ENCODE assay signal across 8 mouse cellular contexts in genomic region chr12:118926813-118927281, GRCm38 (mm10). TPM values are rescaled to one million over a fixed set of nuclear protein-coding genes. Genes with fewer than 3 reads are reported as not detected.
DNase-seq lines count a peak whose midpoint lies in the region; ATAC-seq lines count a peak whose summit lies in the region.

No protein-coding gene starts in this region.

- H3K36me3 ChIP-seq in forebrain, embryonic 13.5 days (ENCODE audit: poor library complexity, severe bottlenecking): no peaks in the 10 kb centered on the region

- H3K4me3 ChIP-seq in forebrain, embryonic 13.5 days: peak overlapping the region; percentile 17; the same call in 1 of the 2 replicates

- WGBS in forebrain, embryonic 13.5 days: 16% methylated on average over 13 of the region's 13 CpGs

- H3K9me3 ChIP-seq in forebrain, embryonic 13.5 days (replicated peaks): no peaks in the 10 kb centered on the region

- H3K27ac ChIP-seq in forebrain, embryonic 13.5 days: no peak overlapping the region

- H3K27me3 ChIP-seq in forebrain, embryonic 13.5 days: no peaks in the 10 kb centered on the region

- peak; percentile 4 to 8 for DNase-seq in cerebellum, postnatal 25 days
- DNase-seq in cerebellum, adult 8-10 months: no peak
- peak; percentile 70 for DNase-seq in NIH3T3 (ENCODE audit: low read depth)
- DNase-seq in lung, postnatal 14 days: peak; percentile 5
- peak; percentile 7 for DNase-seq in right cerebral cortex, postnatal 4 days
- no peak for DNase-seq in testis, postnatal 14 days (ENCODE audit: low spot score)

- ATAC-seq in forebrain, embryonic 13.5 days: peak; percentile 73
- ATAC-seq in inflammation-experienced regulatory T-cells, adult 6 months: peak; percentile 43

- peak overlapping the region; percentile 48; the same call in 1 of the 2 replicates for H3K9ac ChIP-seq in forebrain, embryonic 13.5 days

- peaks cover 8% of the 10 kb centered on the region for H3K4me1 ChIP-seq in forebrain, embryonic 13.5 days

- H3K4me2 ChIP-seq in forebrain, embryonic 13.5 days: peak overlapping the region; percentile 51

RNA-seq across cellular contexts. Expression of gene Abcb5, which starts 39.4 kb away (rescaled TPM):
- polyA plus RNA-seq in forebrain, embryonic 13.5 days (2015; fragmentation: Nextera tagmentation; extraction: Ambion mirVana): not detected in 2 replicates
- polyA plus RNA-seq in inflammation-experienced regulatory T-cells, adult 6 months (2017; shearing (Covaris generic)): not detected

Comparison
In these comparisons a context has a peak if more than half of its experiments do, and no peak if none do; other contexts are left out.
1. DNase-seq: peak in cerebellum, postnatal 25 days (2 of 2), NIH3T3 (single experiment), lung, postnatal 14 days (single experiment) and right cerebral cortex, postnatal 4 days (single experiment); none in cerebellum, adult 8-10 months (single experiment) and testis, postnatal 14 days (single experiment).